Comparison of ENCODE assay signal across 21 mouse cellular contexts in the genomic region with DNA sequence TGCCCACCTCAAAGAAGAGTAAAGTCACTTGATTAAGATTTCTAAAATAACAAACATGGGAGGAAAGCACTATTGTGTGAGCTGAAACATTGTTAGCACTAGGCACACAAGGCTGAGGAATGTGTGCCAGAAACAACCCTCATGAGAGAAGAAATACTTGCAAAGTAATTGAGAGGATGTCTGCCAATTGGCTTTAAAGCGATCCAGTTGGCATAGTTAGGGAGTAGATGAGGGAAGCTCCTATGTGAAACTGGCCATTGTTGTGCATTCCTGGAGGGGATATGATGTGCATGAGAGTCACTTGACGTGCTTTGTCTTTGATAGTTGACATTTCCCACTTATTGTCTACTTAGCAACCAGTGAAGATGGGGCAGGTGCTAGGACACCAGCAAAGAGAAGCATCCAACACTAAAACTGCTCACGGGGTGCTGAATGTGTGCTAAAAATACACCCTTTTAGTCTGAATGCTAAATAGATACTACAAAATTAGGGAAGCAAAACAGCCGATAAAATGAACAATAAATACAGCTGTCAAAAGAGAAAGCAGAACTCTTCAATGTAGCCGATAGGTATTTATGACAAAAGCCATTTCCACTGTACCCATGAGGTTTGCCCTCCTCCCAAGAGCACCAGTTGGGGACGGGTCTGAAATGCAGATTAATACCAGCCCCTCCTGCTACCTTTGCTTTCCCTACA.
A peak's percentile ranks its signal among the peaks of the same experiment; 100 is the strongest.
DNase-seq lines count a peak whose midpoint lies in the region; ATAC-seq and TF ChIP-seq lines count a peak whose summit lies in the region.
"Had no signal": no experiment of that assay in that cellular context is flagged by ENCODE, and none has a peak within 500 bp of the region (broad histone marks: within the 10 kb centered on the region; RNA-seq: fewer than 3 reads in every experiment).

No protein-coding gene starts in this region.

- H3K9me3 ChIP-seq in forebrain, postnatal 0 days (ENCODE audit: low read length): no peaks in the 10 kb centered on the region
- H3K9me3 ChIP-seq in forebrain, embryonic 15.5 days: no peaks in the 10 kb centered on the region
- no peaks in the 10 kb centered on the region for H3K9me3 ChIP-seq in midbrain, embryonic 14.5 days (ENCODE audit: control insufficient read depth, low read length)
- H3K9me3 ChIP-seq in midbrain, embryonic 10.5 days (replicated peaks): no peaks in the 10 kb centered on the region
- H3K9me3 ChIP-seq: forebrain, embryonic 13.5 days; limb, embryonic 15.5 days had no signal

- no peaks in the 10 kb centered on the region for H3K36me3 ChIP-seq in forebrain, postnatal 0 days (ENCODE audit: insufficient read depth)
- no peaks in the 10 kb centered on the region for H3K36me3 ChIP-seq in forebrain, embryonic 15.5 days
- H3K36me3 ChIP-seq in midbrain, embryonic 14.5 days (ENCODE audit: control insufficient read depth, insufficient read depth, low read length): no peaks in the 10 kb centered on the region
- H3K36me3 ChIP-seq in midbrain, embryonic 10.5 days: no peaks in the 10 kb centered on the region
- H3K36me3 ChIP-seq: limb, embryonic 15.5 days had no signal

- WGBS in forebrain, postnatal 0 days: 44% methylated on average over 6 of the region's 6 CpGs
- WGBS in forebrain, embryonic 15.5 days: 68% methylated on average over 6 of the region's 6 CpGs
- 69% methylated on average over 6 of the region's 6 CpGs for whole genome bisulfite sequencing in midbrain, embryonic 14.5 days
- WGBS in midbrain, embryonic 10.5 days: 78% methylated on average over 6 of the region's 6 CpGs

- no peak overlapping the region for H3K9ac ChIP-seq in forebrain, postnatal 0 days
- H3K9ac ChIP-seq in forebrain, embryonic 15.5 days (replicated peaks): no peak overlapping the region
- H3K9ac ChIP-seq in midbrain, embryonic 14.5 days (replicated peaks; ENCODE audit: low read length): no peak overlapping the region
- H3K9ac ChIP-seq: forebrain, embryonic 13.5 days; limb, embryonic 15.5 days had no signal

- H3K27me3 ChIP-seq in forebrain, postnatal 0 days (ENCODE audit: insufficient read depth, low read length): peaks cover 19% of the 10 kb centered on the region
- peaks cover 20% of the 10 kb centered on the region for H3K27me3 ChIP-seq in forebrain, embryonic 15.5 days
- peaks cover 19% of the 10 kb centered on the region for H3K27me3 ChIP-seq in midbrain, embryonic 14.5 days (ENCODE audit: control insufficient read depth, insufficient read depth, low read length)
- peaks cover 53% of the 10 kb centered on the region for H3K27me3 ChIP-seq in midbrain, embryonic 10.5 days (ENCODE audit: low read depth, poor library complexity, severe bottlenecking)

- no peak for TF ChIP-seq CTCF in forebrain, postnatal 0 days (IDR thresholded peaks at IDR 0.05; ENCODE audit: low read depth)

- H3K4me3 ChIP-seq in forebrain, postnatal 0 days (ENCODE audit: low read depth, low read length): no peak overlapping the region
- no peak overlapping the region for H3K4me3 ChIP-seq in forebrain, embryonic 15.5 days
- H3K4me3 ChIP-seq in midbrain, embryonic 14.5 days (replicated peaks; ENCODE audit: low read depth, low read length): no peak overlapping the region
- H3K4me3 ChIP-seq in midbrain, embryonic 10.5 days: no peak overlapping the region
- H3K4me3 ChIP-seq: erythroblast, embryonic 14.5 days; forebrain, embryonic 13.5 days; gastrocnemius, adult 2 months; limb, embryonic 15.5 days had no signal

- peak; percentile 73 for DNase-seq in forebrain, postnatal 0 days
- peak; percentile 53 for DNase-seq in midbrain, embryonic 14.5 days
- no peak for DNase-seq in midbrain, embryonic 10.5 days (ENCODE audit: low spot score)
- peak; percentile 30 for DNase-seq in brain, embryonic 18.5 days (ENCODE audit: low read depth, low spot score)
- DNase-seq in c-Kit-positive CD71-positive TER-119-positive erythroid progenitor cells, embryonic 14.5 days (ENCODE audit: low spot score): no peak
- no peak for DNase-seq in ovary, postnatal 10 days (ENCODE audit: low spot score)
- DNase-seq: cerebellum, adult 11-12 months; cerebellum, postnatal 36 days; gastrocnemius, adult 2 months; heart, postnatal 36 days; kidney, adult 11 months; retina, postnatal 1 day; right cerebral cortex, postnatal 4 days had no signal

- H3K27ac ChIP-seq in forebrain, postnatal 0 days (ENCODE audit: low read depth, low read length): no peak overlapping the region
- H3K27ac ChIP-seq in forebrain, embryonic 15.5 days (replicated peaks): no peak overlapping the region
- H3K27ac ChIP-seq in midbrain, embryonic 14.5 days (replicated peaks; ENCODE audit: low read depth, low read length): no peak overlapping the region
- H3K27ac ChIP-seq in midbrain, embryonic 10.5 days (replicated peaks): no peak overlapping the region
- H3K27ac ChIP-seq: forebrain, embryonic 13.5 days; kidney, postnatal 0 days; limb, embryonic 15.5 days; stomach, postnatal 0 days had no signal

- no peaks in the 10 kb centered on the region; the same call in 1 of the 2 replicates for H3K4me1 ChIP-seq in forebrain, postnatal 0 days (ENCODE audit: insufficient read depth)
- peaks cover 9% of the 10 kb centered on the region for H3K4me1 ChIP-seq in forebrain, embryonic 15.5 days
- H3K4me1 ChIP-seq in midbrain, embryonic 14.5 days (ENCODE audit: control insufficient read depth, insufficient read depth, low read length): no peaks in the 10 kb centered on the region
- peaks cover 30% of the 10 kb centered on the region for H3K4me1 ChIP-seq in midbrain, embryonic 10.5 days
- H3K4me1 ChIP-seq: forebrain, embryonic 13.5 days; limb, embryonic 15.5 days had no signal

- no peak overlapping the region for H3K4me2 ChIP-seq in forebrain, postnatal 0 days (ENCODE audit: low read depth)
- H3K4me2 ChIP-seq in forebrain, embryonic 15.5 days (replicated peaks): no peak overlapping the region
- H3K4me2 ChIP-seq in midbrain, embryonic 14.5 days (ENCODE audit: low read length): no peak overlapping the region
- H3K4me2 ChIP-seq: forebrain, embryonic 13.5 days; limb, embryonic 15.5 days had no signal

- 0 out of 2 replicates have a peak, but pooled peaks have one; percentile 40 for ATAC-seq in forebrain, postnatal 0 days
- no peak for ATAC-seq in forebrain, embryonic 15.5 days (replicated peaks)
- no peak for ATAC-seq in midbrain, embryonic 14.5 days (ENCODE audit: low FRiP score, low TSS enrichment)
- ATAC-seq: forebrain, embryonic 13.5 days; lung, postnatal 0 days; midbrain, embryonic 16.5 days had no signal

Comparison
In these comparisons a context has a peak if more than half of its experiments do, and no peak if none do; other contexts are left out.
1. DNase-seq: peak in forebrain, postnatal 0 days (single experiment), midbrain, embryonic 14.5 days (single experiment) and brain, embryonic 18.5 days (single experiment); none in midbrain, embryonic 10.5 days (single experiment), c-Kit-positive CD71-positive TER-119-positive erythroid progenitor cells, embryonic 14.5 days (single experiment) and ovary, postnatal 10 days (single experiment).